Mouse (Mus musculus) ZHBTc4 (cell line): ENCODE measurements around the gene Mill2.
A peak's percentile ranks its signal among the peaks of the same experiment; 100 is the strongest.
"Not testable (repeated sequence)": the region's sequence is repeated elsewhere in the genome, so short reads cannot be mapped to it uniquely, and the experiment has no call there.

ENCODE experiments used
- DNase-seq: peaks from one replicate; pipeline ENCODE4 v3.0.0-alpha.2; 2011; ENCODE audit warnings: low read depth, low spot score

Mill2 gene

DNA sequence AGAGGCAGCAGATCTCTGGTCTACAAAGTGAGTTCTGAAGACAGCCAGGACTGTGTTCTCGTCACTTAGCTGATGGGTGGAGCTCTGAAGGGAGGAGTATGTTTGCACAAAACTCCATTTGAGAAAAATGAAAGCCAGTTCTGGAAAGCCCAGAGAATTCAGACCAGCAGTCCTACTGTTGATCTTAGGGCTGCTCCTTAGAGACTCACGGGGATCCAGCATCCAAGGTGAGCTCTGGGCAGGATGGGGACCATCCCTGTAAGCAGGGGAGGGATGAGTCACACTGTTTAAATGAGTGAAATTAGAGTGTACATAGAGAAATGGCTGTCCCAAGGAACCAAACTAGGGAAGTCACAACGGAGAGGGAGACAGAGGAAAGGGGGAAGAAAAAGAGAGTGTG lies at the start of gene Mill2:
TSS of gene Mill2 (plus strand) at position 102 of the 400 bp plus-strand sequence.
- peak; percentile 24 for DNase-seq

DNA sequence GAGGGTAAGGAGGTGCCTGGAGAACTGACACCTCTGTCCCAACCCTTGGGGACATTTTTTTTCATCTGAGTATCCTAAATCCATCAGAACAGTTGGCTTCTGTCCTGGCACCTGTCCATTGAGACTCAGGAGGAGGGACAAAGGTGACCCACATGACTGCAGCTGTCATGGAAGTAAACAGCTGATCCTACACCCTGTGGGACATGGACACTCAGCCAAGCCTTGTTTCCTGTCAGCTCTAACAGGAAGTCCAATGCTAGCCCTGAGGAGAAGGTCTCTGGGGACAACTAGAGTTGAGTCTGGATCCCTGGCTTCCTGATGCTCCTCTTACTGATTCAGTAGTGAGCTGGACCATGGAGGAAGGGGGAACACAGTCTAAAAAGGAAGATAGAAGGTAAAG lies 49.1 kb upstream of the Mill2 start:
- not testable (repeated sequence) for DNase-seq

DNA sequence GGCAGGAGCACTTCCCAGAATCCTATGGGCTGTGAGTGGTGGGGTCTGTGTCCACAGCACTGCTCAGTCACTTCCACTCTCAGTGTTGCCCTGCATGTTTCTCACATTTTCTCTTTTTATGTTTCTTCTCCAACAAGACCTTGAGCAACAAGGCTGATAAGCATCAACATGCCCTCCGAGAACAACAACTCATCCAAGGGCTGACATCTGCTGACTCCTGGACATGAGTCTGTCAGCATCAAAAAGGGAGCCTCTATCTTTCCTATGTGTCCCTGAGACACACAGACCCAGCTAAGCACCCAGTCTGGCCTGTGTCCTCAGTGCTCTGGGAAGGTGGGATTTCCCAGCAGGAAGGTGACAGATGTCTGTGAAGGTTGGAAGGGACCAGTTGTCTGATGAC lies 41.3 kb upstream of the Mill2 start, which contains the start of gene Psg19:
TSS of gene Psg19 (minus strand) at position 101 of the 400 bp plus-strand sequence.
- no peak for DNase-seq

DNA sequence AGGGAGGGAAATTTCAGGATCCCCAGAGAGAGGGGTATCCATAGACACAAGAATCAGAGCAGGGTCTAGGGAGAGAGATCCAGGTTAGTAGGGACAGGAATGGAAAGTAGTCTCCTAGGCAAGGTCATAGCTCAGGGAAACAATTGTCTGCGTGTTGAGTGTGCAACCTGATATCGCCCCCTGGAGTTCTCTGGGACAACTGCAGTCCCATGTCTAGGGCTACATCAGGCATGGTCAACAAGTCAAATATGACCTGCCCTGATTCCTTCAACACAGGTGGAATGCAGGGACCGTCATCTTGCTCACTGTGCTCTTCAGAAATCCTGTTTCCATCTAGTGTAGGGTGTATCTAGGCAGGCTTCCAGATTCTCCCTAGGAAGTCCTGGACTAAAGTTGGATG lies 40.6 kb upstream of the Mill2 start:
- peak; percentile 62 for DNase-seq

DNA sequence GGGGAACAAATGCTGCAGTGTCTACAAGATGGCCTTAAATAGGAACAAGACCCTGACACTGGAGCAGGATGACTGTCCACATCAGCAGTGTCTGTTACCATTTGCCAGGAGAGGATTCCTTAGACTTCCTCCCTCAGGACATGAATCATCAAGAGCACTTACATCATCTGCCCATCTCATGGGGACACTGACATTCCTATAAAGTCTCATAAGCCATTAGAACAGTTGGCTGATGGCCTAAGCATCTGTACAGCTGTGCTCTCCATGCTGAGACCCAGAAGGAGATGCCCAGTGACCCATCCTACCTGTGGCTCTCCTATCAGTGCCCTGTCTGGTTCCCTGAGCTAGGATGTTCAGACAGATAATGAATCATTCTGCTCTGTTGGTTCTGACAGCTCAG lies 36.2 kb upstream of the Mill2 start:
- no peak for DNase-seq

DNA sequence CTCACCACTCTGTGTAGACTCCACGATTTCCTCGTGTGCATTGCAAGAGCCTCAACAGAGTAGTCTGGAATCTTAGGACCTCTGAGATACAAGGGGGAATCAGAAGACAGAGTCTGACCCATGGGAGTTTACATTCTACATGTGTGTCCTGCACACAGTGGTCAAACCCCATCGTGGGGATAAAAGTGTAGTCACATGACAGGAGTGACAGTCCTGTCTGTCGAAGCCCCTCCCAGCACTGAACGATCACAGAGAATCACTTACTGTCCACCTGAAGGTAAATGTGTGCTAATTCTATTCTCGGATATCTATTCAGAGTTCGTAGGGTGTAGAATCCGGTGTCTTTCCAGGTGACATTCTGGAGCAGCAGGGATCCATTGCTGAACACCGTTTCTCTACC lies 21.5 kb upstream of the Mill2 start:
- DNase-seq: peak; percentile 44

DNA sequence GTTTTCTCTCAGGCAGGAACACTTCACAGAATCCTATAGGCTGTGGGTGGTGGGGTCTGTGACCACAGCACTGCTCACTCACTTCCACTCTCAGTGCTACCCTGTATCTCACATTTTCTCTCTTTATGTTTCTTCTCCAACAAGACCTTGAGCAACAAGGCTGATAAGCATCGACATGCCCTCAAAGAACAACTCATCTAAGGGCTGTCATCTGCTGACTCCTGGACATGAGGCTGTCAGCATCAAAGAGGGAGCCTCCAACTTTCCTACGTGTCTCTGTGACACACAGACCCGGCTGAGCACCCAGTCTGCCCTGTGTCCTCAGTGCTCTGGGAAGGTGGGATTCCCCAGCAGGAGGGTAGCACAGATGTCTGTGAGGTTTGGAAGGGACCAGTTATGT lies 18.3 kb upstream of the Mill2 start, which contains the start of gene Psg17:
TSS of gene Psg17 (minus strand) at position 101 of the 400 bp plus-strand sequence.
- no peak for DNase-seq

DNA sequence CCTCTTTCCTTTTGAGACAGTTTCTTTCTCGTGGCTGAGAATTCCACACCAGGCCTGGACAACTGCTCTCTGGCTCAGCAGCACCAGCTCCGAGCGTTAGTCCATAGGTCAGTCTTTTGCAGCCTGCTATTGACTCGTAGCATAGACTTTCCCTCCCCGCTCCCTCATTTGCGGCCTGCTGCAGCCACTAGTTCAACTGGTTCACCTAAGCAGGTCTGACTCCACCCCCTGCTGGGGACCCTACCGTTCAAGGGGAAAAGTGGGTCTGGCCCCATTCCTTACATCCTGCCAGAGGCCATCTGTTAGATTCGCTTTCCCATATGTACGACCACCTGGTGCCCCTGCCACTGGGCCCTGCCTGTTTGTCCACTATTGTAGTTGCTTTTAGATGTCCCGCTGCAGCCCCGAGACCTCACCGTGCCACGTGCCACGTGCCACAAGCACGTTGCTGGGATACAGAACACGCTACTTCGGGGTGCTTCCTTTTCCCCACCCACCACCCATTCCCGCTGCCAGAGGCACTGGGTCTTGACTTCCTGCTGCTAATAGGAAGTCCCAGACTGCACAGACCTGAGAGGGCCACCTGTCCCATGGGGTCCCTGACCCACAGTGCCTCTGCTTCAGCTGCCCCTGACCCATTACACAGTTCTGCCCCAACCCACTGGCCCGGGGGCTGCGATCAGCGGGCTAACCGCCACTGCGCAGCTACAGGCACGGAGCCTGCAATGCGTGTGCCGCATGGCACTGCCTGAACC lies 11.8 kb upstream of the Mill2 start:
- peak; percentile 70 for DNase-seq

DNA sequence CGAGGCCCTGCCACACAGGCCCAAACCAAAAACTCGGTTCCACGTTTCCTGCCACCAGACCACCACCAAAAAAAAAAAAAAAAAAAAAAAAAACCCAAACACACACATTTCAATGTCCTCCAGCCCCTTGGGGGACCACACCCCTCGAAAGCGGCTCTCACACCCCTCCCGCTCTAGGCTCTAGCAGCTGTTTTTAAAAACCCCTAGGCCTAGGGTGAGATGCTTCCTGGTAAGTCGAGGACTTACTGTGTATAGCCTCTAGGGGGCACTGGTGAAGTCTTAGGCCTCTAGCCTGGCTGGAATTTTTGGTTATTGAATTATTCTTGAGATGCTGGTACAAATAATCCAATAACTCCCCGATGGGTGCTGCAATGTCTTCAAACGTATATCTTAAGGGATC lies 11.2 kb upstream of the Mill2 start:
- DNase-seq: peak; percentile 81

DNA sequence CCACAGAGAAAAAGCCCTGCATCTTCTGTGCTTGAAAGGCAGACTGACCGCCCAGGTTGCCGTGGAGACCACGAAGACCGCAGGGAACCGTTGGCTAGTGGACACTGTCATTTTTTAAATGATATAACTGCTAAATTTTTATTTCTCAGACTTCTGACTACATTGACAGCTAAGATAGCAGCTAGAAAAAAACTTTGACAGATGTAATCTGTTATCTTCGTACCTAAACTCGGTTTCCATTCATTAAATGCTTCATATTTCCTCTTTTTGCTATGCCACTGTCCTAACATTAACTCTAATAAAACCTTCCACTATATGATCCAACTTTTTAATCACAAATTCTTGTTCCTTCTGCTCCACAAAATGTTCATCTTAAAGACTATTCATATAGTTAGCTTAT lies 10.2 kb upstream of the Mill2 start:
- no peak for DNase-seq

DNA sequence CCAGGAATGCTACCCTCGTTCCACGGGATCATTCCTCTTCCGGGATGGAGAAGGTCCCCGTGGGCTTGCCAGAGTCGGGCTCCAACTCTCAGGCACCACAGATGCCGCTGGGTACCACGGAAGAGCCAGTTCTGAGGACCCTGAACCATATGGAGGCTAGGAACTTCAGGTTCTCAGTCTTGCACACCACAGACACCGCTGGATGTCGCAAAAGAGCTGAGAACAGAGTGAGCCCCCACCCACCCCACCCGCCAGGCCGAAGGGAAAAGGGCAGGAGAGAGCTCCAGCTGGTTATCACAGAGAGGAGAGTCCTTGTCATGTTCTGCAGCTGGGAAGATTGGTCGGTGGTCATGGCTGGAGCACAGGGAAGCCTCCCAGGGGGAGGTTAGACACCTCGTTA lies 7.5 kb upstream of the Mill2 start:
- DNase-seq: peak; percentile 30

DNA sequence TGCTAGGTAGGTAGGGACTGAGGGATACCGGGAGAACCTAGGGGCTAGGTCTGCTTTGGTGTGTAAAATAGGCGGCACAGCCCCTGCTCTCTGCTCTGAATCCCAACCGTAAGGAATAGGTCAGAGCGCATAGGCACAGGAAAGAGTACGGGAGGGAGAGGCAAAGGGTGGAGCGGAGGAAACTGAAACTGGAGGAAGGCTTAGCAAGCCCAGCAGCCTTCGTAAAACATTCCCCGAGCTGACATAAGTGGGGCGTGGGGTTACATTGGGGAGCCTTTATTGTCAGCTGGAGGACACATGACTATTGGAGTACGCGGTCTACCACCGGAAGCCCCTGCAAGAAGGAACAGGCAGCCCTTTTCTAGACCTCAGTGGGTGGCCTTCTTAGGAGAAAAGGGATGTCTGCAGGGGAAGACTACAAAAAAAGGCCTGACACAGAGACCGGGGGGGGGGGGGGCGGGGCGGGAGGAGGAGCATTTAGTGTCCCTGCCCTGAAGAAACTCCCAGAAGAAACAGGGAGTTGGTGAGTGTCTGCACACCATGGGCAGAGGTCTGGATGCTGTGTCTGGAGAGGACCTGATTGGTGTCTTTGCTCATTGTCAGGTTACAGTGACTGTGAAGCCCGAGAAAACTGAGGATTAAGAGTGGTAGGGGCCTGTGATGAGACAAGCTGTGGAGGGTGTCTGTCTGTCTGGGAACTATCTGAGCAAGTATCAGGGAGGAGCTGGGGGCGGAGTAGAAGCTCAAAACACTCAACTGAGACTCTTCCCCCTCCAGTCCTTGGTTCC lies 814 bp downstream of the Mill2 start:
- peak; percentile 89 for DNase-seq

DNA sequence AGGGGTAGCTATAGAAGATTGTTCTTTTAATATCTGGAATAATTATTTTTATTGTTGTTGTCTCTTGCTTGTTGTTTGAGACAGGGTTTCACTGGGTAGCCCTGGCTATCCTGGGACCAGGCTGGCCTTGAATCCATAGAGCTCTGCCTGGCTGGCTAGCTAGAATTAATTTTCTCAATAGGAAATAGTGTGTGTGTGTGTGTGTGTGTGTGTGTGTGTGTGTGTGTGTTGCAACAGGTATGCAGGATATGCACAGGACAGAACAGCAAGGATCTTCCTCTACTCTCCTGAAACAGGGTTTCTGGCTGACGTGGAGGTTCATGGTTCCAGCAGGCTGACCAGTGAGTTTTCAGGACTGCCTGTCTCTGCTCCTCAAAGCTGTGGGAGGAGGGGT lies 1.4 kb downstream of the Mill2 start:
- DNase-seq: no peak

DNA sequence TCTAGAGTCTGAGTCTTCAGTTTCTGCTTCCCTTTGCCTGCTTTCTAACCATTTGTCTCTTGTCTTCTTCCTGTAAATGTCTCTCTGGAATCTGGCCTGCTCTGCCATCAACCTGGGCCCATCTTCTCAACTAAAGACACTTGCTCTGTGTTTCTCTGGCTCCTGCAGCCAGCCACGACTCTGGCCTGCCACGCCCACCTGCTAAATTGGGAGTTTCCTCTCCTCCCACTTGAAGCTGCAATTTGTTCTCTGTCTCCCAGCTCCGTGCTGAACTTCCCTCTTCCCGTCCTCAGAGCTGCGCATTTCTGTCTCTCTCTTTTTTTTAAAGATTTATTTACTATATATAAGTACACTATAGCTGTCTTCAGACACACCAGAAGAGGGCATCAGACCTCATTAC lies 5.0 kb downstream of the Mill2 start:
- peak; percentile 58 for DNase-seq

DNA sequence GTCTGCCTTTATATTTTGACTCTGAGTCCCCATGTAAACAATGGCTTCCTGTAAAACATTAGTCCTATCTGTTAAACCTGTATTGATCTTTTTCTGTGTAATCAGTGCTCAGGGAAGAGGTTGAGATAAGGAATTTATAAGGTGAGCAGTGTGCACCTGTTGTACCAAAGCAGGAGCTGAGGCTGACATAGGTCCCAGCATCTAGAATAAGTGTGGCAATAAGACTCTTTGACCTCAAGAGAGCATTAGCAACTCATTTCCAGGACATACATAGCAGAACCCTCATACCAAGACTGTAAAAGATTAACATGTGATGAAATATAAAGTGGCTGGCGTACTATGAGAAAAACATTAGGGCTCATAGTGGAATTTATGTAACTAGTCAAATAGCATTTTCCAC lies 8.6 kb downstream of the Mill2 start:
- no peak for DNase-seq

DNA sequence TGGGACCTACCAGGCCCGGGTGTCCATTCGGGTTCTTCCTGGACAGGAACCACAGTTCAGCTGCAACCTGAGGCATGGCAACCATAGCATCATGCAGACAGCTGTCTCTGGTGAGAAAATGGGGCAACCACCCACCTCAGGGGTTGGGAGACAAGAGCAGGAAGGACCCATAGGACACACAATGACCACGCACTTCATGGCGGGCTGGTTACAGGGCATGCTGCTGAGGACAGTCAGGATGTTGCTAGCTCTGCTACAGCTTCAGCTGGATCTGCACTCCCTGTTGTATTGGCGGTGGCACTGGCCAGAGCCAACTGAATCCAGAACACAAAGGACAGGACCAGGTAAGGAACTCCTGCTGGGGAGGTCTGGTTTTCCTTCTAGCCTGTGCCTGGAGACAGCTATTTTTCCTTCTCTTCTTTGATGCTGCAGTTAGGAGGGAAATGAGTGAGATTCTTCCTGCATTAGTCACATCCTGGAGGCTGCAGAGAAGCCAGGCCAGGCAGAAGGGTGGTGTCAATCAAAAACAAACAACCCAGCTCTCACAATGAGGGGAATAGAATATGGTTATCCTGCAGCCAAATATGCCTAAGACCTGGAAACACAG lies 18.6 kb downstream of the Mill2 start:
- DNase-seq: peak; percentile 49

DNA sequence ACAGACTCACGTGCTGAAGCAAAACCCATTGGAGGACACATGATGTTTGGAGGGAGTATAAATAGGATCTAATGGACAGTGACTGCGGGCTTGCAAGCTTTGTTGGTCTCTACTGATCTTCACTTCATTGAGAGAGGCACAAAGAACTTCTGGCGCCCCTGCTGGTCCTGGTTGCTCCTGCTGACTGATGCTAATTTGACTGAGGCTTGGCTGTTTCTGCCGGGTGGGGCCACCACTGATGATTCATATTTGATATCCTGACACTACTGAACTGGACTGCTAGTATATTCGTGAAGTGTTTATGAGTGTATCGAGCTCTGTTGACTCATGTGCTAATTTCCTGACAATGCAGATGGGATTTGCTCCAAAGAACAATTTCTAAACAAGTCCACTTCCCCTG lies 23.0 kb downstream of the Mill2 start:
- no peak for DNase-seq

DNA sequence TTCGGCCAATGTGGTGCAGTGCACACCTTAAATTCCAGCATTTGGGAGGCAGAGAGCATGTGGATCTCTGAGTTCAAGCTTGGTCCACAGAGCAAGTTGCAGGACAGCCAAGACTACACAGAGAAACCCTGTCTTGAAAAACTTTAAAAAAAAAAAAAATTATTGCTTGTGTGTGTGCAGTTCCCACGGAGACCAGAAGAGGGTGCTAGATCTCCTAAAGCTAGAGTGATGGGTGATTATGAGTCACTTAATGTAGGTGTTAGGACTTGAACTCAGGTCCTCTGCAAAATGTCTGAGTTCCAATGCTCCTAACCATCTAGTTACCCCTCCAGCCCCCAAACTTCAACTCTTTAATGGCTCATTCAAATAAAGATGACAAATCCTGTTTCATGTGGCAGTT lies 28.7 kb downstream of the Mill2 start:
- DNase-seq: peak; percentile 28

DNA sequence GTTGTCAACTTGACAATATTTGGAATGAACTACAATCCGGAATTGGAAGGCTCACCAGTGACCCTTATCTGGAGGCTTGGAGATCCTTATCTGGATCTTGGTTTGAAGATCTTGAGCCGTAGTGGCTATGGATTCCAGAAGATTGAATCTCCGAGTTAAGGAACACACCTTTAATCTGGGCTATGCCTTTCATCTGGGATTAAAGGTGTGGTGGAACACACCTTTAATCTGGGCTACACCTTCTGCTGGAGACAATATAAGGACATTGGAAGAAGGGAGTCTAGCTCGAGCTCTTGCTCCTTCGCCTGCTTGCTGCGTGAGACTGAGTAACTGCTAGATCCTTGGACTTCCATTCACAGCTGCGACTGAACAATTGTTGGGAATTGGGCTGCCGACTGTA lies 31.3 kb downstream of the Mill2 start, which contains the start of gene Pglyrp1:
TSS of gene Pglyrp1 (plus strand) at position 301 of the 400 bp plus-strand sequence.
- not testable (repeated sequence) for DNase-seq

DNA sequence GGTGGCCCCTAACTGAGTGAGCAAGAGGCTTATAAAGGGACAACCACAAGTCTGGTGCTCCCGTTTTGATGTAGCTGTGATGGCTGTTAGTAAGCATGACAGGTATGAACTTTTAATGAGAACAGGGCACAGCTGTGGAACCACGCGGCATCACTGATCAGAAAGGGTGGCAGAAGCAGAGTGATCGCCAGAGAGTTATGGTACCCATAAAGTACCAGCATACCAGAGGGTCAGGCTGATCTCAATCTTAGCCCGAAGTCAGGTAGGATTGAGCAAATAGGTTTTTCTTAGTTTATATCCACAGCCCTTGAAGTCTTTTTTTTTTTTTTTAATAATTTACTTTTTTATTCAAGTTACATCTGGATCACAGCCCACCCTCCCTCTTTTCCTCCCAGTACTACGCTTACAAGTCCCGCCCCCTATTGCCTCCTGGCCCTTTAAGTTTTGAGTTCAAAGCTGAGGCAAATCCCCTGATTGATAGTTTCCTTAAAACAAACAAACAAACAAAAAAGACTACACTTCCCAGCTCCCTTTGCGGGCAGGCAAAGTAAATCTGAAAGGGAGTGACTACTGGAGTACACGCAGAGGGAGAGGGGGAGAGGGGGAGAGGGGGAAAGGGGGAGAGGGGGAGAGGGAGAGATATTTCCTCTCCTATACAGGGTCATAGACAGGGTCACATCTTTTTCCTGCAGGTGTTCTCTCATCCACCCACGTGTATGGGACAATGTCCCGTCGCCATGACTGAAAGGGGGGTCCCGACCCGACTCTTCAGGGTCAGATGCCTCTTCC lies 32.4 kb downstream of the Mill2 start:
- no peak for DNase-seq

DNA sequence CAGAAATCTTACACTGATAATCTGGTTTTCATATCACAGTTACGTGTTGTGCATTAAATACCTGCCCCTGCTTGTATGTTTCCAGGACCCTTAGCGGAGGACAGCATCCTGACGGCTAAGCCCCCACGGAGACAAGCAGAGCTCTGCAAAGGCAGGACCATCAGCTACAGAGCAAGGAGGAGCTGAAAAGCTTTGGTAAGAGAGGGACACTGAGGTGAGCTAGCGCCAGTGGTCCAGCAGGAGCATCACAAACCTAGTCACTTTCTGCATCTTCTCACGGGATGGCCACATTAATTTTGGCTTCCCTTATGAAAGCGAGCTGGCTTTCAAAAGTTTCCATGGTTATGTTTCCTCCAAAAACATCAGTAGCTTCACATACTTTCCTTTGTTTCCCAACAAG lies 33.0 kb downstream of the Mill2 start:
- DNase-seq: no peak

DNA sequence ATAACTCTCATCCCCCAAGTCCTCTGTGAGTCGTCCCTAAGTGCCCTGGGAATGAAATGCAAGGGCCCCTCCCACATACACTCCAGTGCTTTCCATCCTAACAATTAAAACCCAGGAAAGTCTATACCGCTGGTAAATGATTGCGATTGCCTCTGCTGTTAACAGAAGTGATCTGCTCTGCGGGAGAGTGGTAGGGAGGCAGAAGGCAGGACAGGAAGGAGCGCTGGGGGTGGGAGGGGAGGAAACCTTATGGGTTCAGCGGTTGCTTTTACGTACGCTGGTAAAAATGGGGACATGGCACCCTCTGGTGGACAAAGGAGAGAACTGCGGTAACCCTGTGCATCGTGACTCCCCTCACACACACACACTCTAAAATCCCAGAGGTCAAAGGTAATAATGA lies 33.5 kb downstream of the Mill2 start:
- DNase-seq: peak; percentile 92
